Mouse (Mus musculus) midbrain, embryonic 12.5 days (tissue): ENCODE results near the gene Faf2. TPM values are rescaled to one million over a fixed set of nuclear protein-coding genes. Genes with fewer than 3 reads are reported as not detected.

ENCODE experiments used
- ATAC-seq: fragments of 200-750 bp; cut with Nextera tagmentation; 2 replicates; pipeline ENCODE4 v1.8.0; 2017; ENCODE audit warnings: low read depth, moderate TSS enrichment, moderate library complexity; ENCODE audit not compliant: low FRiP score
- H3K27ac ChIP-seq: fragments of 300-500 bp; sonication (generic); replicated peaks from 2 replicates; pipeline ENCODE4 v1.5.1; 2016; ENCODE audit warnings: mild to moderate bottlenecking
- H3K27me3 ChIP-seq: fragments of 300-500 bp; sonication (generic); 2 replicates; pipeline ENCODE4 v1.6.1; 2016; ENCODE audit warnings: mild to moderate bottlenecking
- H3K36me3 ChIP-seq: fragments of 300-500 bp; sonication (generic); 2 replicates; pipeline ENCODE4 v1.6.1; 2016
- H3K4me1 ChIP-seq: fragments of 300-500 bp; sonication (generic); 2 replicates; pipeline ENCODE4 v1.6.1; 2016
- H3K4me2 ChIP-seq: fragments of 300-500 bp; sonication (generic); replicated peaks from 2 replicates; pipeline ENCODE4 v1.6.1; 2016; ENCODE audit warnings: mild to moderate bottlenecking, moderate library complexity
- H3K4me3 ChIP-seq: fragments of 300-500 bp; sonication (generic); 2 replicates; pipeline ENCODE4 v1.5.1; 2016; ENCODE audit warnings: mild to moderate bottlenecking
- H3K9ac ChIP-seq: fragments of 300-500 bp; sonication (generic); replicated peaks from 2 replicates; pipeline ENCODE4 v1.6.1; 2016; ENCODE audit warnings: mild to moderate bottlenecking, moderate library complexity
- H3K9me3 ChIP-seq: fragments of 300-500 bp; sonication (generic); 2 replicates; pipeline ENCODE4 v1.6.1; 2016; ENCODE audit warnings: mild to moderate bottlenecking
- WGBS: fragments of 180-500 bp; shearing (Covaris S2); methylation state at CpG from one replicate; pipeline ENCODE4 v1.1.7; 2016; 5-methylcytosine and 5-hydroxymethylcytosine counted together
- microRNA-seq: library from miRNA; unstranded; fragments of <30 nt; microRNA quantifications from one replicate; pipeline ENCODE4, GENCODE M21; 2017
- polyA plus RNA-seq: library from polyadenylated mRNA; unstranded; fragments of >200 nt; fragmentation: Nextera tagmentation; extraction: Ambion mirVana; gene quantifications from 2 replicates; pipeline ENCODE4 v1.2.1, GENCODE M21; 2016

The Faf2 gene
- polyA plus RNA-seq, 1 experiment from 2014 or later = 79.5 TPM

- peak overlapping the region; percentile 59 for H3K9ac ChIP-seq
- H3K36me3 ChIP-seq = no peaks in the 10 kb centered on the region
- no peaks in the 10 kb centered on the region for H3K9me3 ChIP-seq
- H3K4me1 ChIP-seq = peaks cover 29% of the 10 kb centered on the region
- peak overlapping the region; percentile 89 for H3K27ac ChIP-seq
- peak; percentile 75 for ATAC-seq
- WGBS = 16% methylated on average over 26 of the region's 26 CpGs
- peak overlapping the region; percentile 95 for H3K4me3 ChIP-seq
- no peaks in the 10 kb centered on the region; the same call in none of the 2 replicates for H3K27me3 ChIP-seq
- H3K4me2 ChIP-seq = peak overlapping the region; percentile 48
These were observed 72.9 kb downstream of the Faf2 start for GRCm38 (mm10) chr13:54694348-54695060.

GRCm38 (mm10) chr13:54695479-54696230, 74.1 kb downstream of the Faf2 start:
- no peak overlapping the region for H3K4me3 ChIP-seq
- no peaks in the 10 kb centered on the region for H3K9me3 ChIP-seq
- no peak overlapping the region for H3K27ac ChIP-seq
- 89% methylated on average over 11 of the region's 11 CpGs for WGBS
- no peak overlapping the region for H3K9ac ChIP-seq
- ATAC-seq = no peak
- H3K4me2 ChIP-seq = no peak overlapping the region
- no peaks in the 10 kb centered on the region; the same call in none of the 2 replicates for H3K27me3 ChIP-seq
- no peaks in the 10 kb centered on the region for H3K36me3 ChIP-seq
- peaks cover 25% of the 10 kb centered on the region for H3K4me1 ChIP-seq

DNA sequence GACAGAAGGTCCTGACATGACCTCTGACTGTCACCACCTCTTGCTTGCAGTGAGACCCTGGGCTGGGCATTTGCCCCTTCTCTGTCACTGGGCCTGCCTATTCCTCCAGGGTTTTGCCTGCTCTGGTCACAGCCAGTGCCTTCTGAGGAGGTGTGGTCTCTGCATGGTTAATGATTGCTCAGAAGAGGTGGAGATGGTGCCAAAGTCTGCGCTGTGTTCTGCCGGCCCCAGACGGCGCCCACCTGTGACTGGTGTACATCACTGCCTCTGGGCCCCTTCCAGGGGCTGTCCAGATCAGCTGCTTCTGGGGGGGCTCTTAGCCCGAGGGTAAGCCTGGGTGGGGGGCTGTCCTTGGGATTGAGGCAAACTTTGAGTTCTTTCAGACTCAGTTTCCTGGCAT, 79.7 kb downstream of the Faf2 start, which contains the start of gene Cdhr2:
TSS of gene Cdhr2 (plus strand) at position 219 of the 400 bp plus-strand sequence.
- H3K9ac ChIP-seq = no peak within 1 kb of the TSS
- peaks cover 8% of the 10 kb centered on the region for H3K27me3 ChIP-seq
- no peaks in the 10 kb centered on the region for H3K36me3 ChIP-seq
- H3K27ac ChIP-seq = no peak within 1 kb of the TSS
- ATAC-seq = no peak
- WGBS = 77% methylated on average over 5 of the region's 5 CpGs
- H3K4me3 ChIP-seq = no peak within 1 kb of the TSS
- H3K9me3 ChIP-seq = no peaks in the 10 kb centered on the region
- H3K4me1 ChIP-seq = no peaks in the 10 kb centered on the region
- H3K4me2 ChIP-seq = no peak within 1 kb of the TSS

DNA sequence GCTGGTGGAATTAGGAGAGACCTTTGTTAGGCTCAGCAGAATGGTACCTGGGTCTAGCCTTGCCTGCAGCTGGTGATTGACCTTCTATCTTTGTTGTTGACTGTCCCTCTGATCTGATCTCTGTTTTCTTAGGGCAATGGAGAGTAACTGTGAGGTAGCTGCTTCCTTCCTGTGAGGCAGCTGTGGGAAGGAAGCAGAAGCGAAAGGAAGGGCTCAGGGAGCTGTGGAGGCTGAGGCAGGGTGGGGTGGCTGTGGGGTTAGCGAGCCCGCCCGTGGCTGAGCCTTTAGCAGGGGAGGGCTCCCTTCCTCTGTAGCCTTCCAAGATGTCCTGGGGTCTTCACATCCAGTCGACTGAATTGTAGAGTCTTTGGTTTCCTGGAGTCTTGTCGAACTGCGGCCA, 80.9 kb downstream of the Faf2 start:
- WGBS = 66% methylated on average over 7 of the region's 7 CpGs
- no peak for ATAC-seq
- H3K27me3 ChIP-seq = peaks cover 15% of the 10 kb centered on the region; the same call in 1 of the 2 replicates
- H3K9me3 ChIP-seq = no peaks in the 10 kb centered on the region
- H3K9ac ChIP-seq = no peak overlapping the region
- no peak overlapping the region for H3K4me3 ChIP-seq
- H3K4me2 ChIP-seq = no peak overlapping the region
- H3K4me1 ChIP-seq = no peaks in the 10 kb centered on the region
- H3K36me3 ChIP-seq = no peaks in the 10 kb centered on the region
- no peak overlapping the region for H3K27ac ChIP-seq

DNA sequence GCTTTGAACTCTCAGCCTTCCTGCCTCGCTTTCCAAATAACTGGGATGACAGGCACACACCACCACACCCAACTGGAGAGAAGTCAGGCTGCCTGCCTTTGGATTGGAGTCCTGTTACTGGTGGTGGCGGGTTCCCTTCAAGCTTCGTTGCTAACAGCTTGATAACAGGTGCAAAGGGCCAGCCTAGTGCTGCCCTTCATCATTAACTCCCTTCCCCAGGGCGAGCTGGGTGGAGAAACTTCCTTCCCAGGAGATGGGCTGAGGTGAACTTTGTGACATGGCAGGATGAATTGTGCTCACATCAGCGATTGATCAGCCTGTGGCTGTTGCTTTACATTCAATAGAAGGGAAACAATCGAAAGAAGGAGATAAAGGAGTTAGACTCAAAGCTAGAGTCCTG, 83.3 kb downstream of the Faf2 start:
- H3K4me3 ChIP-seq = no peak overlapping the region
- H3K9ac ChIP-seq = no peak overlapping the region
- ATAC-seq = no peak
- H3K27me3 ChIP-seq = peaks cover 19% of the 10 kb centered on the region; the same call in 1 of the 2 replicates
- no peaks in the 10 kb centered on the region for H3K9me3 ChIP-seq
- no peak overlapping the region for H3K4me2 ChIP-seq
- 56% methylated on average over 6 of the region's 6 CpGs for WGBS
- H3K4me1 ChIP-seq = no peaks in the 10 kb centered on the region
- no peak overlapping the region for H3K27ac ChIP-seq
- H3K36me3 ChIP-seq = no peaks in the 10 kb centered on the region

GRCm38 (mm10) chr13:54710866-54711265, 89.3 kb downstream of the Faf2 start:
- H3K27ac ChIP-seq = no peak overlapping the region
- no peak overlapping the region for H3K9ac ChIP-seq
- 79% methylated on average over 3 of the region's 3 CpGs for WGBS
- no peaks in the 10 kb centered on the region for H3K36me3 ChIP-seq
- no peak overlapping the region for H3K4me2 ChIP-seq
- H3K4me1 ChIP-seq = no peaks in the 10 kb centered on the region
- no peak overlapping the region for H3K4me3 ChIP-seq
- no peaks in the 10 kb centered on the region for H3K9me3 ChIP-seq
- no peak for ATAC-seq
- peaks cover 24% of the 10 kb centered on the region for H3K27me3 ChIP-seq

Small RNAs within 50 kb of the gene (microRNA-seq; reads per million reads assigned to microRNA genes)
- not detected for gene Gm24195

Other genes starting within 250 kb of the Faf2 start
- gene Thoc3, start 152.9 kb upstream of the Faf2 start, polyA plus RNA-seq = 128 and 147 TPM in 2 replicates
- gene Simc1, start 118.0 kb upstream of the Faf2 start, polyA plus RNA-seq = 18.7 and 20.6 TPM in 2 replicates
- 257 and 260 TPM in 2 replicates for gene 4833439L19Rik, start 56.3 kb upstream of the Faf2 start, polyA plus RNA-seq
- gene Arl10, start 46.8 kb upstream of the Faf2 start, polyA plus RNA-seq = 47.9 and 54.9 TPM in 2 replicates
- 55.4 and 64.8 TPM in 2 replicates for gene Nop16, start 31.7 kb upstream of the Faf2 start, polyA plus RNA-seq
- 162 and 170 TPM in 2 replicates for gene Higd2a, start 31.6 kb upstream of the Faf2 start, polyA plus RNA-seq
- 38.8 and 43.5 TPM in 2 replicates for gene Cltb, start 10.4 kb upstream of the Faf2 start, polyA plus RNA-seq
- gene Rnf44, start 72.1 kb downstream of the Faf2 start, polyA plus RNA-seq = 109 and 110 TPM in 2 replicates
- 0.04 and 0.10 TPM in 2 replicates for gene Cdhr2, start 79.7 kb downstream of the Faf2 start, polyA plus RNA-seq
- gene Gprin1, start 128.1 kb downstream of the Faf2 start, polyA plus RNA-seq = 12.6 and 16.7 TPM in 2 replicates
- gene Sncb, start 144.8 kb downstream of the Faf2 start, polyA plus RNA-seq = 1.4 and 2.2 TPM in 2 replicates
- gene Eif4e1b, start 162.2 kb downstream of the Faf2 start, polyA plus RNA-seq = not detected in 2 replicates
- gene Tspan17, start 167.6 kb downstream of the Faf2 start, polyA plus RNA-seq = 25.7 and 28.2 TPM in 2 replicates